Mouse (Mus musculus) heart, embryonic 12.5 days (tissue): ENCODE data around the gene Tbc1d2b. TPM values are rescaled to one million over a fixed set of nuclear protein-coding genes. Genes with fewer than 3 reads are reported as not detected.
A peak's percentile ranks its signal among the peaks of the same experiment; 100 is the strongest.

Experiments used
- ATAC-seq: fragments of 200-750 bp; cut with Nextera tagmentation; 2 replicates; pipeline ENCODE4 v1.8.0; 2017; ENCODE audit warnings: moderate TSS enrichment, moderate library complexity; ENCODE audit not compliant: insufficient number of reproducible peaks, low FRiP score
- H3K27ac ChIP-seq: fragments of 300-500 bp; sonication (generic); 2 replicates; pipeline ENCODE4 v1.5.1; 2016; ENCODE audit warnings: mild to moderate bottlenecking, moderate library complexity; ENCODE audit not compliant: poor library complexity, severe bottlenecking
- H3K27me3 ChIP-seq: fragments of 300-500 bp; sonication (generic); replicated peaks from 2 replicates; pipeline ENCODE4 v1.6.1; 2016; ENCODE audit warnings: mild to moderate bottlenecking, moderate library complexity
- H3K36me3 ChIP-seq: fragments of 300-500 bp; sonication (generic); 2 replicates; pipeline ENCODE4 v1.6.1; 2016; ENCODE audit warnings: mild to moderate bottlenecking, moderate library complexity
- H3K4me1 ChIP-seq: fragments of 300-500 bp; sonication (generic); replicated peaks from 2 replicates; pipeline ENCODE4 v1.6.1; 2016; ENCODE audit warnings: mild to moderate bottlenecking
- H3K4me2 ChIP-seq: fragments of 300-500 bp; sonication (generic); 2 replicates; pipeline ENCODE4 v1.6.1; 2016; ENCODE audit warnings: mild to moderate bottlenecking, moderate library complexity
- H3K4me3 ChIP-seq: fragments of 300-500 bp; sonication (generic); 2 replicates; pipeline ENCODE4 v1.5.1; 2016; ENCODE audit warnings: mild to moderate bottlenecking
- H3K9ac ChIP-seq: fragments of 300-500 bp; sonication (generic); 2 replicates; pipeline ENCODE4 v1.6.1; 2016; ENCODE audit warnings: mild to moderate bottlenecking, moderate library complexity
- H3K9me3 ChIP-seq: fragments of 300-500 bp; sonication (generic); replicated peaks from 2 replicates; pipeline ENCODE4 v1.6.1; 2016; ENCODE audit warnings: mild to moderate bottlenecking, moderate library complexity
- WGBS: fragments of 180-500 bp; shearing (Covaris S2); methylation state at CpG from one replicate; pipeline ENCODE4 v1.1.7; 2016; 5-methylcytosine and 5-hydroxymethylcytosine counted together
- polyA plus RNA-seq: library from polyadenylated mRNA; unstranded; fragments of >200 nt; fragmentation: Nextera tagmentation; extraction: Ambion mirVana; gene quantifications from 2 replicates; pipeline ENCODE4 v1.2.1, GENCODE M21; 2016

The Tbc1d2b gene
- polyA plus RNA-seq, 1 experiment from 2014 or later, result 7.9 TPM

GRCm38 (mm10) chr9:90184116-90184515 is 86.5 kb downstream of the Tbc1d2b start:
- Histone ChIP-seq H3K27me3 (no peaks in the 10 kb centered on the region), H3K9ac (no peak overlapping the region), H3K4me2 (0 out of 2 replicates have a peak overlapping the region, but pooled peaks have one; percentile 9), H3K4me1 (peaks cover 60% of the 10 kb centered on the region), H3K9me3 (no peaks in the 10 kb centered on the region), H3K4me3 (no peak overlapping the region), H3K36me3 (peaks cover 3% of the 10 kb centered on the region; the same call in 1 of the 2 replicates), H3K27ac (no peak overlapping the region)
- ATAC-seq, result peak; percentile 54; the same call in 1 of the 2 replicates
- WGBS, result 21% methylated on average over 8 of the region's 8 CpGs

- Histone ChIP-seq H3K4me3 (no peak overlapping the region), H3K4me1 (peaks cover 55% of the 10 kb centered on the region), H3K27me3 (no peaks in the 10 kb centered on the region), H3K9me3 (no peaks in the 10 kb centered on the region), H3K4me2 (no peak overlapping the region), H3K36me3 (peaks cover 3% of the 10 kb centered on the region; the same call in 1 of the 2 replicates), H3K9ac (no peak overlapping the region), H3K27ac (peak overlapping the region; percentile 29; the same call in 1 of the 2 replicates)
- ATAC-seq, result no peak
- WGBS, result 54% methylated on average over 3 of the region's 3 CpGs
Observed at GRCm38 (mm10) chr9:90183550-90183949, 87.1 kb downstream of the Tbc1d2b start.

DNA sequence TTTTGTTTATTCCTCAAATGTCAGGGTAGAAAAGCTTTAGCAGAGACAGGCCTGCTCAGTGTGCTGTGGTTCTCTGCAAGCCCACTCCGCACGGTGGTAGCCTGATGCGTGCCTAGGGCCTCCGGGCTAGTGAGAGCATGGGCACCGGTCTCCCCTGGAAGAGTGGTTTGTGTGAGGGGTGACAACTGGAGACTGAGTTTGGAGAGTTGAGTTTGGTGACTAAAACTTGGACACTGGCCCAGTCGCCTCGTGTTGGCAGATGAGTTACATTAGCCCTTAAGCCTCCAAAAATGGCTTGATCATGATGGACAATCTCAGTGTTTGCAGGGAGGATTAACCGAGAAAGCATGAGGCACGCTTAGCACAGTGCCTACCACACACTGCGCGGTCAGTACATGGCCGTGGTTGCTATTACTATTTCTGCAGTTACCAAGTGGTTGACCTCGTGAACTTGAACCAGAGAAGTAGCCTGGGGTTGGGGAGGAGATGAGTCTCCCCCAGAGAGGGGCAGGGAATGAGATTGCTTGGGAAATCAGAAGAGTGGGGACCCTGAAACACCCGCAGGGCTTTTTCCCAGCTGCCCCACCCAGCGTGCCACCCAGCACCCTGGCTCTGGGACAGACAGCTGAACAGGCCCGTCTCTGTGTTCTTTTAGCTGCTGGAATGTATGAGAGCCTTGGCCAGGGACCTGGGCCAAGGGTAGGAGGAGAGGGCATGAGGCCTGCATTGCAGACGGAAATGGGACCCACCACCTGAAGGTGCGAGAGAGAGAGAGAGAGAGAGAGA is 87.8 kb downstream of the Tbc1d2b start:
- H3K4me3 ChIP-seq, result no peak overlapping the region
- H3K27me3 ChIP-seq, result no peaks in the 10 kb centered on the region
- no peak overlapping the region for H3K4me2 ChIP-seq
- WGBS, result 53% methylated on average over 17 of the region's 18 CpGs
- H3K4me1 ChIP-seq, result peaks cover 50% of the 10 kb centered on the region
- H3K27ac ChIP-seq, result peak overlapping the region; percentile 29; the same call in 1 of the 2 replicates
- no peak overlapping the region for H3K9ac ChIP-seq
- no peaks in the 10 kb centered on the region for H3K9me3 ChIP-seq
- peaks cover 9% of the 10 kb centered on the region for H3K36me3 ChIP-seq
- ATAC-seq, result 0 out of 2 replicates have a peak, but pooled peaks have one; percentile 13

GRCm38 (mm10) chr9:90181656-90182388 is 88.8 kb downstream of the Tbc1d2b start:
- H3K4me3 ChIP-seq, result no peak overlapping the region
- no peak overlapping the region for H3K9ac ChIP-seq
- H3K36me3 ChIP-seq, result peaks cover 8% of the 10 kb centered on the region
- peaks cover 50% of the 10 kb centered on the region for H3K4me1 ChIP-seq
- 73% methylated on average over 6 of the region's 6 CpGs for WGBS
- no peaks in the 10 kb centered on the region for H3K9me3 ChIP-seq
- no peak for ATAC-seq
- H3K27ac ChIP-seq, result no peak overlapping the region
- H3K27me3 ChIP-seq, result no peaks in the 10 kb centered on the region
- H3K4me2 ChIP-seq, result no peak overlapping the region

DNA sequence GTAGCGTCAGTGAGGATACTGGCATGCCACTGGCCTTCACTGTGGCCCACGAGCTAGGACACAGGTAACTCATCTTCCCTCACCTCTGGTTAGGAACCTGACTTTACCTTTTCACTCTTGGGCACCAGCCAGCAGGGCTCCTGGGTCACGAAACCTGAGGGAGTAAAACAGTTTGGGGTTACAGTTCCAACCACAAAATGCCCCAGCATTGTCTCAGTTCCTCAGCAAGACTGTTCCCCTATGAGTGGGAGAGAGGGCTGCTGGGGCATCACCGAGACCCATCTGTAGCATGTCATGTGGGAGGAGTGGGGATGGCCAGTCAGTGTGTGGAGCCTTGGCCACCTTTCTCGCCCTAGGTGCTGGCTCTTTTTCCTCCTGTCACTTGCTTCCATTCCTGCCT is 91.2 kb downstream of the Tbc1d2b start:
- WGBS, result 77% methylated on average over 5 of the region's 5 CpGs
- H3K9ac ChIP-seq, result no peak overlapping the region
- H3K27me3 ChIP-seq, result no peaks in the 10 kb centered on the region
- H3K4me3 ChIP-seq, result no peak overlapping the region
- H3K4me1 ChIP-seq, result peaks cover 30% of the 10 kb centered on the region
- no peak overlapping the region for H3K27ac ChIP-seq
- H3K4me2 ChIP-seq, result no peak overlapping the region
- H3K36me3 ChIP-seq, result peaks cover 13% of the 10 kb centered on the region
- ATAC-seq, result no peak
- H3K9me3 ChIP-seq, result no peaks in the 10 kb centered on the region

DNA sequence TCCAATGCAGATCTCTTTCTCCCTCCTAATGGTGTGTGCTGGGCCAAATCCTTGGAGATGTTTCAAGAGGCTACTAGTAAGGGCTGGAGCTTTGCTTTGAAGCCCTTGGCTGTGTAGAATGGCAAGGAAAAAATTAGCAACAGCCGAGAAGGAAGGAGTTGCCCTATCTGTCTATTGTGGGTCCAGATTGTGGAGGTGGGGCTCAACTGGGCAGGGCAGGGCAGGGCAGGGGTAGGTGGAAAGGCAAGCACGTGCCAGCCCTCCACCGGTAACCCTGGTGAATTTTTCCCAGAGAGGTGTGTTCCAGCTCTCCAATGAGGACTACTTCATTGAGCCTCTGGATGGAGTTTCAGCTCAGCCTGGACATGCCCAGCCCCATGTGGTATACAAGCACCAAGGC is 97.3 kb downstream of the Tbc1d2b start:
- 77% methylated on average over 3 of the region's 3 CpGs for WGBS
- no peak overlapping the region for H3K9ac ChIP-seq
- H3K4me3 ChIP-seq, result no peak overlapping the region
- H3K4me2 ChIP-seq, result no peak overlapping the region
- no peak overlapping the region for H3K27ac ChIP-seq
- no peaks in the 10 kb centered on the region for H3K27me3 ChIP-seq
- peaks cover 22% of the 10 kb centered on the region for H3K36me3 ChIP-seq
- no peaks in the 10 kb centered on the region for H3K4me1 ChIP-seq
- no peak for ATAC-seq
- no peaks in the 10 kb centered on the region for H3K9me3 ChIP-seq

GRCm38 (mm10) chr9:90172528-90173321 is 97.9 kb downstream of the Tbc1d2b start:
- H3K4me3 ChIP-seq, result no peak overlapping the region
- no peaks in the 10 kb centered on the region for H3K4me1 ChIP-seq
- H3K9ac ChIP-seq, result no peak overlapping the region
- no peak overlapping the region for H3K27ac ChIP-seq
- no peak for ATAC-seq
- H3K27me3 ChIP-seq, result no peaks in the 10 kb centered on the region
- H3K9me3 ChIP-seq, result no peaks in the 10 kb centered on the region; the same call in 1 of the 2 replicates
- 70% methylated on average over 8 of the region's 8 CpGs for whole genome bisulfite sequencing
- no peak overlapping the region for H3K4me2 ChIP-seq
- peaks cover 16% of the 10 kb centered on the region for H3K36me3 ChIP-seq

DNA sequence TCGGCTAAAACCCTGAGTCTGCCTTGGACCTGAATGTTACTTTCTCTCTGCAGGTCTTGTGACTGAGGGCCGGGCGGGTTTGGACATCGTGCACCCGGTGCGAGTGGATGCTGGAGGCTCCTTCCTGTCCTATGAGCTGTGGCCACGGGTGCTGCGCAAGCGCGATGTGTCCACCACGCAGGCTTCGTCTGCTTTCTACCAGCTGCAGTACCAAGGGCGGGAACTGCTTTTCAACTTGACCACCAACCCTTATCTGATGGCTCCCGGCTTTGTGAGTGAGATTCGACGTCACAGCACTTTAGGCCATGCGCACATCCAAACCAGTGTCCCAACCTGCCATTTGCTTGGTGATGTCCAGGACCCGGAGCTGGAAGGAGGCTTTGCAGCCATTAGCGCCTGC is 99.2 kb downstream of the Tbc1d2b start:
- Histone ChIP-seq H3K27ac (no peak overlapping the region), H3K36me3 (peaks cover 14% of the 10 kb centered on the region), H3K4me1 (peaks cover 5% of the 10 kb centered on the region; the same call in 1 of the 2 replicates), H3K27me3 (no peaks in the 10 kb centered on the region), H3K4me3 (no peak overlapping the region), H3K9ac (no peak overlapping the region), H3K4me2 (no peak overlapping the region), H3K9me3 (no peaks in the 10 kb centered on the region; the same call in 1 of the 2 replicates)
- 89% methylated on average over 19 of the region's 19 CpGs for WGBS
- no peak for ATAC-seq

GRCm38 (mm10) chr9:90169965-90170364 is 100.6 kb downstream of the Tbc1d2b start:
- Histone ChIP-seq H3K9me3 (no peaks in the 10 kb centered on the region; the same call in 1 of the 2 replicates), H3K36me3 (peaks cover 10% of the 10 kb centered on the region), H3K4me3 (no peak overlapping the region), H3K27me3 (0 out of 2 replicates have a peak, but pooled peaks cover 5% of the 10 kb centered on the region), H3K4me2 (no peak overlapping the region), H3K4me1 (peaks cover 5% of the 10 kb centered on the region; the same call in 1 of the 2 replicates), H3K9ac (no peak overlapping the region), H3K27ac (no peak overlapping the region)
- no peak for ATAC-seq
- 62% methylated on average over 4 of the region's 4 CpGs for WGBS

- H3K4me2 ChIP-seq, result no peak overlapping the region
- H3K36me3 ChIP-seq, result peaks cover 4% of the 10 kb centered on the region
- peaks cover 16% of the 10 kb centered on the region; the same call in 1 of the 2 replicates for H3K4me1 ChIP-seq
- H3K27ac ChIP-seq, result no peak overlapping the region
- no peak overlapping the region for H3K4me3 ChIP-seq
- H3K9ac ChIP-seq, result no peak overlapping the region
- ATAC-seq, result no peak
- no peaks in the 10 kb centered on the region; the same call in 1 of the 2 replicates for H3K9me3 ChIP-seq
- 81% methylated on average over 5 of the region's 5 CpGs for WGBS
- H3K27me3 ChIP-seq, result peaks cover 5% of the 10 kb centered on the region; the same call in 1 of the 2 replicates
Observed at GRCm38 (mm10) chr9:90166615-90167014, 104.0 kb downstream of the Tbc1d2b start.
